Mouse (Mus musculus) midbrain, embryonic 12.5 days (tissue): ENCODE measurements around the gene 1110051M20Rik. TPM values are rescaled to one million over a fixed set of nuclear protein-coding genes. Genes with fewer than 3 reads are reported as not detected.

ENCODE experiments used
- ATAC-seq: fragments of 200-750 bp; cut with Nextera tagmentation; 2 replicates; pipeline ENCODE4 v1.8.0; 2017; ENCODE audit warnings: low read depth, moderate TSS enrichment, moderate library complexity; ENCODE audit not compliant: low FRiP score
- H3K27ac ChIP-seq: fragments of 300-500 bp; sonication (generic); replicated peaks from 2 replicates; pipeline ENCODE4 v1.5.1; 2016; ENCODE audit warnings: mild to moderate bottlenecking
- H3K27me3 ChIP-seq: fragments of 300-500 bp; sonication (generic); 2 replicates; pipeline ENCODE4 v1.6.1; 2016; ENCODE audit warnings: mild to moderate bottlenecking
- H3K36me3 ChIP-seq: fragments of 300-500 bp; sonication (generic); 2 replicates; pipeline ENCODE4 v1.6.1; 2016
- H3K4me1 ChIP-seq: fragments of 300-500 bp; sonication (generic); 2 replicates; pipeline ENCODE4 v1.6.1; 2016
- H3K4me2 ChIP-seq: fragments of 300-500 bp; sonication (generic); replicated peaks from 2 replicates; pipeline ENCODE4 v1.6.1; 2016; ENCODE audit warnings: mild to moderate bottlenecking, moderate library complexity
- H3K4me3 ChIP-seq: fragments of 300-500 bp; sonication (generic); 2 replicates; pipeline ENCODE4 v1.5.1; 2016; ENCODE audit warnings: mild to moderate bottlenecking
- H3K9ac ChIP-seq: fragments of 300-500 bp; sonication (generic); replicated peaks from 2 replicates; pipeline ENCODE4 v1.6.1; 2016; ENCODE audit warnings: mild to moderate bottlenecking, moderate library complexity
- H3K9me3 ChIP-seq: fragments of 300-500 bp; sonication (generic); 2 replicates; pipeline ENCODE4 v1.6.1; 2016; ENCODE audit warnings: mild to moderate bottlenecking
- WGBS: fragments of 180-500 bp; shearing (Covaris S2); methylation state at CpG from one replicate; pipeline ENCODE4 v1.1.7; 2016; 5-methylcytosine and 5-hydroxymethylcytosine counted together
- polyA plus RNA-seq: library from polyadenylated mRNA; unstranded; fragments of >200 nt; fragmentation: Nextera tagmentation; extraction: Ambion mirVana; gene quantifications from 2 replicates; pipeline ENCODE4 v1.2.1, GENCODE M21; 2016

Gene 1110051M20Rik
- polyA plus RNA-seq, 1 experiment from 2014 or later, result 113 TPM

DNA sequence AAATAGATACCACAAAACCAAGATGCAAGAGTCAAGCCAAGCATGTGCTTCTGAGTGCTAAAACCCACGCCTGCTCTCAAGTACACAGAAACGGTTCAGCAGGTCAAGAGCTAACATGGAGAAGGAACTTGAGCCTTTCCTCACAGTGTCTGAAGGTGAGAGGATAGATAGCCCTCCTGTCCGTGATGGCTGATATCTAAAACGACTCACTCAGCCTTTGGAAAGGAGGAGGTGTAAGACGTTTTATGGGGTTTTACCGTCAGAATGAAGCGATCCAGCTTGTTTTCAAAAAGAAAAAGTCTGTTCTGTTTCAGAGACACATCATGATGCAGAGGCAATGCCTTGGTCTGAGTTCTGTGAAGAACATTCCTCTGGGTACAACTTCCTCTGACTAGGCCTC, 130.3 kb downstream of the 1110051M20Rik start:
- Histone ChIP-seq H3K36me3 (no peaks in the 10 kb centered on the region), H3K4me2 (no peak overlapping the region), H3K9ac (no peak overlapping the region), H3K27ac (no peak overlapping the region), H3K4me3 (no peak overlapping the region), H3K4me1 (peaks cover 11% of the 10 kb centered on the region), H3K27me3 (no peaks in the 10 kb centered on the region), H3K9me3 (no peaks in the 10 kb centered on the region)
- no peak for ATAC-seq
- WGBS, result 94% methylated on average over 7 of the region's 7 CpGs

- Histone ChIP-seq H3K9ac (no peak overlapping the region), H3K27me3 (no peaks in the 10 kb centered on the region), H3K4me1 (peaks cover 11% of the 10 kb centered on the region), H3K9me3 (no peaks in the 10 kb centered on the region), H3K4me2 (no peak overlapping the region), H3K27ac (peak overlapping the region; percentile 67), H3K36me3 (no peaks in the 10 kb centered on the region), H3K4me3 (no peak overlapping the region)
- 0 out of 2 replicates have a peak, but pooled peaks have one; percentile 62 for ATAC-seq
- WGBS, result 17% methylated on average over 10 of the region's 10 CpGs
Measured at GRCm38 (mm10) chr2:91312578-91313311, 131.8 kb downstream of the 1110051M20Rik start.

- no peaks in the 10 kb centered on the region for H3K36me3 ChIP-seq
- H3K27ac ChIP-seq, result no peak overlapping the region
- no peak overlapping the region for H3K4me3 ChIP-seq
- WGBS, result 64% methylated on average over 3 of the region's 3 CpGs
- H3K4me2 ChIP-seq, result no peak overlapping the region
- no peaks in the 10 kb centered on the region for H3K27me3 ChIP-seq
- no peaks in the 10 kb centered on the region for H3K9me3 ChIP-seq
- no peak for ATAC-seq
- H3K4me1 ChIP-seq, result peaks cover 16% of the 10 kb centered on the region
- H3K9ac ChIP-seq, result no peak overlapping the region
Measured at GRCm38 (mm10) chr2:91309546-91309945, 135.0 kb downstream of the 1110051M20Rik start.

DNA sequence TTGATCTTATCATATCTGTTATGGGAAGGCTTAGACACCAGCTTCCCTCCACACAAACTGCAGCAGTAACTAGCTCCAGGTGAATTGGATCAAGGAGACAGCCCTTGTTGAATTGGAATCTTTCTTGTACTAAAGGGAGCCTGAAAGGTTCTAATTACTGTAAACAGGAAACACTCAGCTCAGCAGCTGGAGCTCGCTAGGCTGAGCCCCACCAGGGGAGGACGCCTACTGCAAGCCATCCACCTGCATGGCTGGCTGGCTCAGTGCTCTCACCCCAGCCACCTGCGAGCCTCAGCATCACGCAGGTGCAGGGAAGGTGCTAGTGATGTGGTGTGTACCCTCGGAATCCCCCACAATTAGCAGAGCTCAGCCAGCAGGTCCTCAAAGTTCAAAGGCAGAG, 135.8 kb downstream of the 1110051M20Rik start:
- Histone ChIP-seq H3K4me1 (peaks cover 16% of the 10 kb centered on the region), H3K4me3 (no peak overlapping the region), H3K27me3 (no peaks in the 10 kb centered on the region), H3K36me3 (peaks cover 6% of the 10 kb centered on the region; the same call in 1 of the 2 replicates), H3K9me3 (no peaks in the 10 kb centered on the region), H3K9ac (no peak overlapping the region), H3K4me2 (no peak overlapping the region), H3K27ac (no peak overlapping the region)
- WGBS, result 60% methylated on average over 5 of the region's 5 CpGs
- ATAC-seq, result no peak

DNA sequence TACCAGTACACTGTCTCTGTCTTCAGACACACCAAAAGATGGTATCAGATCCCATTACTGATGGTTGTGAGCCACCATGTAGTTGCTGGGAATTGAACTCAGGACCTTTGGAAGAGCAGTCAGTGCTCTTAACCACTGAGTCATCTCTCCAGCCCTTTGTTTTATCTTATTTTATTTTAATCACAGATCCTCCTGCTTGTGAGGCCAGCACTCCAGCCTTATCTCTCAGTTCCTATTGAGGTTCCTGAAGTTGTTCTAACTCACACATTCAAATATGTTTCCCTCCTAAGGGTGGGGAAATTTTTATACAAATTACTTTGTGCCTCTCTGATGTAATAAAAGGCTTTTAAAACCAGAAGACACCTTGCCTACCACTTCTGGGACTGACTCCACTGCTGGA, 137.9 kb downstream of the 1110051M20Rik start:
- H3K27ac ChIP-seq, result no peak overlapping the region
- no peak overlapping the region for H3K4me3 ChIP-seq
- H3K4me1 ChIP-seq, result 0 out of 2 replicates have a peak, but pooled peaks cover 5% of the 10 kb centered on the region
- H3K27me3 ChIP-seq, result no peaks in the 10 kb centered on the region
- H3K4me2 ChIP-seq, result no peak overlapping the region
- peaks cover 6% of the 10 kb centered on the region; the same call in 1 of the 2 replicates for H3K36me3 ChIP-seq
- H3K9ac ChIP-seq, result no peak overlapping the region
- H3K9me3 ChIP-seq, result no peaks in the 10 kb centered on the region
- no peak for ATAC-seq

DNA sequence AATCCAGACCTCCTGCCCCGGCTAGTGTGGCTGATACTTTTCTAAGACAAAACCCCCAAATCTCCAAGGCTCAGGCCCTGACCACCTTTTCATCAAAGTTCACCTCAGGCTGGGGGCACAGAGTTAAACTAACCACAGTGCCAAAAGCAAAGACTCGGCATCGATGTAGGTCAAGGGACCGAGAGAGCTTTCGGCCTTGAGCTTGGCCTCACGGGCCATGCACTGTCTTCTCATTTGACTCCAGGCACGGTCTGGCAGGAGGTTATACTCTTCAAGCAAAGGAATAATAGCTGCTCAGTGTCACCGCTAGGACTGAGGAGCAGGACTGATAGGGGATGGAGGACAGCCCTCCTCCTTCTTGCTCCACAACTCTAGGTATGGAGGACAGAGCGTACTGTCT, 138.6 kb downstream of the 1110051M20Rik start:
- no peak for ATAC-seq
- Histone ChIP-seq H3K4me1 (0 out of 2 replicates have a peak, but pooled peaks cover 5% of the 10 kb centered on the region), H3K4me3 (no peak overlapping the region), H3K9me3 (no peaks in the 10 kb centered on the region), H3K9ac (no peak overlapping the region), H3K27me3 (no peaks in the 10 kb centered on the region), H3K36me3 (peaks cover 6% of the 10 kb centered on the region; the same call in 1 of the 2 replicates), H3K4me2 (no peak overlapping the region), H3K27ac (no peak overlapping the region)
- WGBS, result 96% methylated on average over 9 of the region's 9 CpGs

DNA sequence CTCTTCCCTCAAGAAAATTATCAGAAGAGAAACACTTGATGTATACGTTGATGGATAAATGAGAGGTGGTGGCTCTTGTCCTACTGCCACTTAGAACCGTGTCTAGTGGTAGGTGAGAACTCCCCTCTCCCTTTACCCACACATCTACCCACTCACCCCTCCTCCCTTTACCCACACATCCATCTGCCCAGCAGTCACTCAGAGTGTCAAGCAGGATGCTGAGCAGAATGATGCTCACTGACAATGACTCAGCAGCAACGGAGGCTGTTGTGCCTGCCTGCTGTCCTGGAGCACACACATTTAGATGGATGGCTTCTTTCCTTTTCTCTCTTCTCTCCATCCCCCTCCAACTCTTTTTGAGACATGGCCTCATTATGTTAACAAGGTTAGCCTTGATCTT, 141.7 kb downstream of the 1110051M20Rik start:
- 0 out of 2 replicates have a peak, but pooled peaks cover 10% of the 10 kb centered on the region for H3K4me1 ChIP-seq
- ATAC-seq, result no peak
- no peak overlapping the region for H3K27ac ChIP-seq
- no peak overlapping the region for H3K4me3 ChIP-seq
- H3K27me3 ChIP-seq, result no peaks in the 10 kb centered on the region
- H3K9me3 ChIP-seq, result no peaks in the 10 kb centered on the region
- 86% methylated on average over 3 of the region's 3 CpGs for whole genome bisulfite sequencing
- H3K36me3 ChIP-seq, result peaks cover 6% of the 10 kb centered on the region; the same call in 1 of the 2 replicates
- no peak overlapping the region for H3K9ac ChIP-seq
- no peak overlapping the region for H3K4me2 ChIP-seq

- Histone ChIP-seq H3K27me3 (no peaks in the 10 kb centered on the region), H3K9me3 (no peaks in the 10 kb centered on the region), H3K4me3 (no peak overlapping the region), H3K9ac (no peak overlapping the region), H3K27ac (no peak overlapping the region), H3K4me1 (0 out of 2 replicates have a peak, but pooled peaks cover 5% of the 10 kb centered on the region), H3K4me2 (no peak overlapping the region), H3K36me3 (peaks cover 6% of the 10 kb centered on the region; the same call in 1 of the 2 replicates)
- ATAC-seq, result no peak
- 100% methylated on average over 2 of the region's 2 CpGs for WGBS
Measured at GRCm38 (mm10) chr2:91301836-91302235, 142.7 kb downstream of the 1110051M20Rik start.

GRCm38 (mm10) chr2:91300784-91301183, 143.7 kb downstream of the 1110051M20Rik start:
- Histone ChIP-seq H3K27me3 (no peaks in the 10 kb centered on the region), H3K4me1 (0 out of 2 replicates have a peak, but pooled peaks cover 5% of the 10 kb centered on the region), H3K4me3 (no peak overlapping the region), H3K27ac (no peak overlapping the region), H3K4me2 (no peak overlapping the region), H3K9ac (no peak overlapping the region), H3K36me3 (peaks cover 6% of the 10 kb centered on the region; the same call in 1 of the 2 replicates), H3K9me3 (no peaks in the 10 kb centered on the region)
- WGBS, result 96% methylated on average over 2 of the region's 2 CpGs
- ATAC-seq, result no peak

GRCm38 (mm10) chr2:91299156-91299555, 145.3 kb downstream of the 1110051M20Rik start:
- Histone ChIP-seq H3K9ac (no peak overlapping the region), H3K36me3 (peaks cover 2% of the 10 kb centered on the region; the same call in 1 of the 2 replicates), H3K4me1 (0 out of 2 replicates have a peak, but pooled peaks cover 5% of the 10 kb centered on the region), H3K27ac (peak overlapping the region; percentile 42; the same call in 1 of the 2 replicates), H3K9me3 (no peaks in the 10 kb centered on the region), H3K27me3 (no peaks in the 10 kb centered on the region), H3K4me3 (no peak overlapping the region), H3K4me2 (no peak overlapping the region)
- ATAC-seq, result no peak
- 65% methylated on average over 3 of the region's 3 CpGs for WGBS

GRCm38 (mm10) chr2:91295895-91296294, 148.6 kb downstream of the 1110051M20Rik start:
- peaks cover 9% of the 10 kb centered on the region; the same call in 1 of the 2 replicates for H3K4me1 ChIP-seq
- H3K9me3 ChIP-seq, result no peaks in the 10 kb centered on the region
- ATAC-seq, result no peak
- H3K4me3 ChIP-seq, result no peak overlapping the region
- H3K36me3 ChIP-seq, result no peaks in the 10 kb centered on the region
- WGBS, result 94% methylated on average over 5 of the region's 5 CpGs
- H3K4me2 ChIP-seq, result no peak overlapping the region
- no peak overlapping the region for H3K27ac ChIP-seq
- H3K27me3 ChIP-seq, result no peaks in the 10 kb centered on the region
- no peak overlapping the region for H3K9ac ChIP-seq

GRCm38 (mm10) chr2:91294226-91294625, 150.3 kb downstream of the 1110051M20Rik start:
- no peak overlapping the region for H3K27ac ChIP-seq
- H3K36me3 ChIP-seq, result no peaks in the 10 kb centered on the region
- 90% methylated on average over 3 of the region's 3 CpGs for WGBS
- H3K9ac ChIP-seq, result no peak overlapping the region
- no peak overlapping the region for H3K4me2 ChIP-seq
- H3K27me3 ChIP-seq, result no peaks in the 10 kb centered on the region
- no peak for ATAC-seq
- no peak overlapping the region for H3K4me3 ChIP-seq
- peaks cover 7% of the 10 kb centered on the region; the same call in 1 of the 2 replicates for H3K4me1 ChIP-seq
- no peaks in the 10 kb centered on the region for H3K9me3 ChIP-seq
